Mouse (Mus musculus) kidney, adult 2 months (tissue): ENCODE measurements around the gene Lactb.

Experiments used
- CTCF ChIP-seq: fragments of 200-500 bp; conservative IDR thresholded peaks from 2 replicates; pipeline ENCODE4 v1.5.1; 2011; ENCODE audit warnings: low read depth, mild to moderate bottlenecking, control low read depth, low read length, moderate library complexity, mixed read lengths; ENCODE audit not compliant: insufficient read depth, insufficient read length
- POLR2A ChIP-seq: fragments of 200-500 bp; IDR thresholded peaks from one replicate; pipeline ENCODE4 v1.6.1; 2011; ENCODE audit warnings: low read depth, low read length, control low read depth

DNA sequence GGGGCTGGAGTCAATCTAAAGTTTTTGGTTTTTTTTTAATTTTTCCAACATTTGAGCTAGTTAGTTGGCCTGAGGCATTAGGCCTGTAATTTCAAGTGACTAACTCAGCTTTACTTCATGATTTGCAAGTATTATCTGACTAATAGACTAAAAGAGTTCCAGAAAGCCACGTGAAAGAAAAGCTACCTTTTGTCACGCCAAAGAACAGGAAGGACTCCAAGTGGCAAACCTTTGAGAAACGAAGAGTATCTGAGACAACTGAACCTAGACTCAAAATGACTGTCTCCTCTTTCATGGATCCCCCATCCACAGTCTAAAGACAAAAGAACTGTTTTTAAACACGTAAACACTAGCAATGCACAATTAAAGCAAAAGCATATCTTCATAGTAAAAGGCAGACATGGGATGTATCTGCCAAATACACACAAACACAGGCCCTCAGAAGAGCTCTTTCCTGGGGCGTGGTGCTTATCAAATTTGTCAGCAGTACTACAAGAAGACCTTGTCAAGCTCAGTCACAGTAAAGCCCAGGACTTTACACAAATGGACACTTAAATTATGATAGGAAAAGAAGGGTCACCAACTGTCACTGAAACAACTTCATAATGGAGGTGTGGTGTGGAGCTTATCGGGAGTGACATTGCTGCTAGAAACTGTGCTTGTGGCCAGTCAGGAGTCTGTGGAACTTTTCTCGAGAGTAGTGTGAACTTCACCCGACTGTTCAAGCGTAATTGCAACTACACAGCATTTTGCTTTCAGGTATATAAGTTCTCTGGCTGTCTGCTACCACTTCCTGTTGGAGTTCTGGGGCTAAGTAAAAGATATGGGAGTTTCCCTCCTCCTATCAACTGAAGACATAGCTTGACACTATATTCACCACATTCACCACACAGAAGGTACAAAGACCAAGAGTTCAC, 59.2 kb downstream of the Lactb start:
- TF ChIP-seq CTCF (no peak), POLR2A (no peak)
